Mouse (Mus musculus) embryonic fibroblast, embryonic 13.5 days (primary cell): ENCODE data around the gene Tom1l2.

ENCODE experiments used
- CTCF ChIP-seq: IDR thresholded peaks from 2 replicates; pipeline ENCODE4 v1.5.1; 2011; ENCODE audit warnings: mild to moderate bottlenecking, control low read depth, low read length, moderate library complexity, borderline replicate concordance; ENCODE audit not compliant: insufficient read depth
- POLR2A ChIP-seq: IDR thresholded peaks from 2 replicates; pipeline ENCODE4 v1.6.1; 2011; ENCODE audit warnings: low read depth, mild to moderate bottlenecking, control low read depth, low read length, moderate library complexity

DNA sequence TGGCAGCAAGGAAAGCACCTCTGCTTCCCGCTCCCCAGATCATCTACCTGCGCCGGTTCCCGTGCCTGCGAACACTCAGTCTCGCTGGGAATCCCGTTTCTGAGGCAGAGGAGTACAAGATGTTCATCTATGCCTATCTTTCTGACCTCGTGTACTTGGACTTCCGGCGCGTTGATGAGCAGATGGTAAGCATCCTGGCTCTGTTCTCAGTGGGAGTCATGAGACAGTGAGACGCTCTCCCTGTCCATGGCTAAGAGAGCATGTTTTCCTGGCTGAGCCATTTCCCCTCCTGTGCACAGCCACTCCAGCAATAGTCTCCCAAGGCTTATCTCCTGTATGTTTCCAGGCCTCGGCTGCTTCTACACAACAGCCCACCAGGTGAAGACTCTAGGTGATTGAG is 17.7 kb upstream of the Tom1l2 start:
- TF ChIP-seq CTCF: no peak
- TF ChIP-seq POLR2A: no peak
